Mouse (Mus musculus) kidney, embryonic 16.5 days (tissue): ENCODE measurements around the gene Ipcef1. TPM values are rescaled to one million over a fixed set of nuclear protein-coding genes. Genes with fewer than 3 reads are reported as not detected.

Source experiments
- ATAC-seq: fragments of 200-750 bp; cut with Nextera tagmentation; 2 replicates; pipeline ENCODE4 v1.8.0; 2017; ENCODE audit warnings: moderate TSS enrichment; ENCODE audit not compliant: low FRiP score, low TSS enrichment
- H3K27ac ChIP-seq: fragments of 300-500 bp; sonication (generic); 2 replicates; pipeline ENCODE4 v1.5.1; 2014; ENCODE audit warnings: low read length
- H3K27me3 ChIP-seq: fragments of 300-500 bp; sonication (generic); 2 replicates; pipeline ENCODE4 v1.6.1; 2014; ENCODE audit warnings: low read length, control low read depth, mixed read lengths; ENCODE audit not compliant: insufficient read depth
- H3K36me3 ChIP-seq: fragments of 300-500 bp; sonication (generic); 2 replicates; pipeline ENCODE4 v1.6.1; 2014; ENCODE audit warnings: low read length, control low read depth, mixed read lengths; ENCODE audit not compliant: insufficient read depth
- H3K4me1 ChIP-seq: fragments of 300-500 bp; sonication (generic); 2 replicates; pipeline ENCODE4 v1.6.1; 2014; ENCODE audit warnings: low read length, control low read depth, mixed read lengths; ENCODE audit not compliant: insufficient read depth
- H3K4me2 ChIP-seq: fragments of 300-500 bp; sonication (generic); replicated peaks from 2 replicates; pipeline ENCODE4 v1.6.1; 2014; ENCODE audit warnings: low read depth, low read length
- H3K4me3 ChIP-seq: fragments of 300-500 bp; sonication (generic); 2 replicates; pipeline ENCODE4 v1.5.1; 2014; ENCODE audit warnings: mild to moderate bottlenecking, low read length
- H3K9ac ChIP-seq: fragments of 300-500 bp; sonication (generic); replicated peaks from 2 replicates; pipeline ENCODE4 v1.6.1; 2014; ENCODE audit warnings: low read length
- H3K9me3 ChIP-seq: fragments of 300-500 bp; sonication (generic); 2 replicates; pipeline ENCODE4 v1.6.1; 2016; ENCODE audit warnings: low read length, control low read depth
- WGBS: fragments of 180-500 bp; shearing (Covaris S2); extraction: QIAGEN DNeasy Blood & Tissue Kit; methylation state at CpG from one replicate; pipeline ENCODE4 v1.1.7; 2014; 5-methylcytosine and 5-hydroxymethylcytosine counted together
- polyA plus RNA-seq: library from polyadenylated mRNA; unstranded; fragments of >200 nt; fragmentation: Nextera tagmentation; extraction: Ambion mirVana; gene quantifications from 2 replicates; pipeline ENCODE4 v1.2.1, GENCODE M21; 2015

Ipcef1 gene
- polyA plus RNA-seq, 1 experiment from 2014 or later, result 2.2 TPM

DNA sequence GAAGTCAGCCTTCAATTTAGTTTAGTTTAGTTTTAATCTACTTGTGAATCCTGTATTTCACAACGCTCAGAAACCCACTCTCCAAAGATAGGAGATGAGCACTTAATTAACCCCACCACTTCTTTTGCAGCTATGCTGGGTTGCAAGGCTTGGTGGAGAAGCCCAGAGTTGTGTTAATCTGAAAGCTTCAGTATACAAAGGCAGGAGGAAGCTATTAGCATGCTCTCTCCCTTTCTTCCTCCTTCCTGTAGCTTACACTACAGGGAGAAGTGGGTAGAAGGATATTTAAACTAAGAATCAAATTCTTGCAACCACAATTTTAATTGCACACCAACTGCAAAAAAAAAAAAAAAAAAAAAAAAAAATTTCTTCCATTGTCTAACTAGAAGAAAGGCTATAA, 136.3 kb downstream of the Ipcef1 start:
- Histone ChIP-seq H3K4me2 (no peak overlapping the region), H3K4me3 (no peak overlapping the region), H3K36me3 (no peaks in the 10 kb centered on the region), H3K4me1 (peaks cover 7% of the 10 kb centered on the region; the same call in 1 of the 2 replicates), H3K9me3 (no peaks in the 10 kb centered on the region), H3K9ac (no peak overlapping the region), H3K27me3 (no peaks in the 10 kb centered on the region), H3K27ac (no peak overlapping the region)
- no peak for ATAC-seq
- WGBS, result 62% methylated on average over 1 of the region's 1 CpGs

DNA sequence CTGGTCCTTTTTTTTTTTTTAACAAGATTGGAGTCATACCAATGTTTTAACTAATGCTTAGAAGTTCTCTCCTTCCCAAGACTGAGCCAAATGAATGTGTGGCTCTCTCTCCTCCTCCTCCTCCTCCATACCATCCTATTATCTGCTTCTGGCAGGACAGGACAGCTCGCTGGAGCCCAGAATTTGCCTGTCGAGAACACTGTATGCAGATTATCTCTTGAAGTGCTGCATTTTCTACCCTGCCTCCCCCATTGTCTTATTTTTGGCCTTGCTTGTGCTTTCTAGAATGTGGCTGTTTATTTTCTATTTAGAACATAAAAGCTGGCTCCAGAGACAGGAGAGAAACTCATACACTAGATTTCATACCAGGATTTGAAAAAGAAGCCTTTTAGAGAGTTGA, 142.5 kb downstream of the Ipcef1 start:
- Histone ChIP-seq H3K36me3 (no peaks in the 10 kb centered on the region), H3K9ac (no peak overlapping the region), H3K9me3 (no peaks in the 10 kb centered on the region), H3K27me3 (no peaks in the 10 kb centered on the region), H3K4me1 (no peaks in the 10 kb centered on the region), H3K27ac (no peak overlapping the region), H3K4me3 (no peak overlapping the region), H3K4me2 (no peak overlapping the region)
- 72% methylated on average over 2 of the region's 2 CpGs for whole genome bisulfite sequencing
- no peak for ATAC-seq

DNA sequence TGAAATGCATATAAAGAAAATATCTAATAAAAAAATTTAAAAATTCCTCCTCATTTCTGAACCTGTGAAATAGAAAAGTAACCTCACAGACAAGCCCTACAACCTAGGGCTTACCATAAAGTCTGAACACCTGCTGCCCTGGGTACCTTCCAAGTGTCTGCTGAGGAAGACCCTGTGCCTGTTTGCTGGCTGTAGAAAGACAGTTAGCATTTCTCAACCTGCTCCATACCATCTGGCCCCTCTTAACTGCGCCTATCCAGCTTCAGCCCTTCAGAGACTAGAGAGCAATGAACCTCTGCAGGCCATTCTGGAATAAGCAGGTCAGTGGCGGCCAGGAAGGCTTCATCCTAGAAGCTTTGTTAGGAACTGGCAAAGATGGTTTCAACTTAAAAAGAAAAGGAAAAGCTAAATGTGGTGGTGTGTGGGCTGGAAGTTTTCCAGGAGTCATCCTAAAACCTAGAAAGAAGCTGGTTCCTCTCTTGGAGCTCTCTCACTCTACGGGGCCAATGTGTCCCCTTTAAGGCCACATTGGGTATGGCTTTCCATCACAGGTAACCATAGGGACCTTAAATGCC, 150.4 kb downstream of the Ipcef1 start:
- no peak overlapping the region for H3K27ac ChIP-seq
- no peak for ATAC-seq
- no peaks in the 10 kb centered on the region for H3K27me3 ChIP-seq
- H3K4me3 ChIP-seq, result no peak overlapping the region
- no peaks in the 10 kb centered on the region for H3K9me3 ChIP-seq
- no peak overlapping the region for H3K4me2 ChIP-seq
- WGBS, result 92% methylated on average over 3 of the region's 3 CpGs
- H3K36me3 ChIP-seq, result no peaks in the 10 kb centered on the region
- peaks cover 5% of the 10 kb centered on the region; the same call in 1 of the 2 replicates for H3K4me1 ChIP-seq
- H3K9ac ChIP-seq, result no peak overlapping the region

DNA sequence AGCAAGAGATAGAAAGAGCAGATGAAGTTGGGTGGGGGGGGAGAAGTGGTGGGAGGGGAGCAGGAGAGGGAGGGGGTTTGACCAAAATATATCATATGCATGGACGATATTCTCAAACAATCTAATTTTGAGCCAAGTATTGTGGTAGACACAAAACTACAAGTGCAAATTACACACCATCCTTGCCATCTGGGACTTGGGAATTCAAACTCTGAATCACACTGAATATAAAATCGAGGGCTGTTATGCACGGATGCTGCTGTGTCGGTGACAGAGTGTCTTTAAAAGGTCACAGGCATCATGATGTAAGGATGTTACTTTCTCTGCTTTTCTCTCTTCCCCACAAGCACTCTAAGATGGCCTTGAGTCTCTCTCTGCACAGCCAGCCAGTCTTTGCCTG, 152.2 kb downstream of the Ipcef1 start:
- no peak overlapping the region for H3K4me2 ChIP-seq
- no peaks in the 10 kb centered on the region for H3K36me3 ChIP-seq
- WGBS, result 81% methylated on average over 4 of the region's 4 CpGs
- H3K4me1 ChIP-seq, result peaks cover 8% of the 10 kb centered on the region; the same call in 1 of the 2 replicates
- H3K4me3 ChIP-seq, result no peak overlapping the region
- H3K9ac ChIP-seq, result no peak overlapping the region
- ATAC-seq, result no peak
- no peaks in the 10 kb centered on the region for H3K27me3 ChIP-seq
- no peak overlapping the region for H3K27ac ChIP-seq
- no peaks in the 10 kb centered on the region for H3K9me3 ChIP-seq

DNA sequence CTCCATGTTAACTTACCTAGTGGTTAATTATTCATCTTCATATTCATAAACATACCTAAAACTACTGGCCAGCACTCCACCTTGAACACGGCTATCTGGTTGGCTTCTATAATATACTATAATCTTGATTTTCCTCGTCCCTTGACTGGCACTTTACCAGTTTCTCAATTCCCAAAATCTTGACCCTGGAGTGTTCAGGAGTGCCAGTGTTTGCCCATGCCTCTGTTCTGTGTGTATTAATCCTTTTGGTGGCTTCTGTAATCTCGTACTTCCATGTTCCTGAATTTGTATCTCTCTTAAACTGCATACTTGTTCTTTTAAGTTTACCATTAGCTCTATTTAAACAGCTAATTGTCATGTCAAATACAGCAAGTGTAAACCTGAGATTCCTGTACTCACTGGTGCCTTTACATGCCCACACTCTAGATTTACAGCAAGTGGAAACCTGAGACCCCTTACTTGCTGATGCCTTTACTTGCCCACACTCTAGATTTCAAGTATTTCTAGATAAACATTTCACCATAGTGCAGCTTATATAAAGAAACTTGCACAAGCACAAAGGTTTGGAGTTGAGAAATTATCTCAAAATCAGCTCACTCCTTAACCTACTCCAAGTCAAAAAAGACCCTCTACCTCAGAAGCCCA, 155.5 kb downstream of the Ipcef1 start:
- Histone ChIP-seq H3K4me2 (no peak overlapping the region), H3K4me1 (peaks cover 8% of the 10 kb centered on the region; the same call in 1 of the 2 replicates), H3K36me3 (no peaks in the 10 kb centered on the region), H3K27ac (no peak overlapping the region), H3K27me3 (no peaks in the 10 kb centered on the region), H3K9me3 (no peaks in the 10 kb centered on the region), H3K9ac (no peak overlapping the region), H3K4me3 (no peak overlapping the region)
- WGBS, result 65% methylated on average over 3 of the region's 3 CpGs
- peak; percentile 46; the same call in 1 of the 2 replicates for ATAC-seq

DNA sequence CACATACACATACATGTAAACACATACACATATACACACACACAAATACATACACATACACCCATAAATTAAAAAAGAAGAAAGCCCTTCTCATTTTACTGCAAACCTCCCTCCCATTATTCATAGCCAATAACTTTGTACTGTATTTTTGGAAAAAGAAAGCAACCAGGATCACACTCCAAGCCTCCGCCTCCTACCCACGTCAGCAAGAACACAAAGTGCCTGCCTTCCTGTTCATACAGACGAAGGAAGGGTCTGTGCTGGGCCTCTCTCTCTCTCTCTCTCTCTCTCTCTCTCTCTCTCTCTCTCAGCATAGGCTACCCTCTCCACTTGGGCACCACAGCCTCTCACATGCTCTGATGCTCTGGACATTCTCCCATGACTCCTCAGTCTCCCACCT, 156.5 kb downstream of the Ipcef1 start:
- no peaks in the 10 kb centered on the region for H3K36me3 ChIP-seq
- peaks cover 8% of the 10 kb centered on the region; the same call in 1 of the 2 replicates for H3K4me1 ChIP-seq
- no peak overlapping the region for H3K9ac ChIP-seq
- ATAC-seq, result no peak
- H3K4me2 ChIP-seq, result no peak overlapping the region
- no peaks in the 10 kb centered on the region for H3K9me3 ChIP-seq
- 62% methylated on average over 3 of the region's 3 CpGs for WGBS
- no peak overlapping the region for H3K27ac ChIP-seq
- no peaks in the 10 kb centered on the region for H3K27me3 ChIP-seq
- H3K4me3 ChIP-seq, result no peak overlapping the region

DNA sequence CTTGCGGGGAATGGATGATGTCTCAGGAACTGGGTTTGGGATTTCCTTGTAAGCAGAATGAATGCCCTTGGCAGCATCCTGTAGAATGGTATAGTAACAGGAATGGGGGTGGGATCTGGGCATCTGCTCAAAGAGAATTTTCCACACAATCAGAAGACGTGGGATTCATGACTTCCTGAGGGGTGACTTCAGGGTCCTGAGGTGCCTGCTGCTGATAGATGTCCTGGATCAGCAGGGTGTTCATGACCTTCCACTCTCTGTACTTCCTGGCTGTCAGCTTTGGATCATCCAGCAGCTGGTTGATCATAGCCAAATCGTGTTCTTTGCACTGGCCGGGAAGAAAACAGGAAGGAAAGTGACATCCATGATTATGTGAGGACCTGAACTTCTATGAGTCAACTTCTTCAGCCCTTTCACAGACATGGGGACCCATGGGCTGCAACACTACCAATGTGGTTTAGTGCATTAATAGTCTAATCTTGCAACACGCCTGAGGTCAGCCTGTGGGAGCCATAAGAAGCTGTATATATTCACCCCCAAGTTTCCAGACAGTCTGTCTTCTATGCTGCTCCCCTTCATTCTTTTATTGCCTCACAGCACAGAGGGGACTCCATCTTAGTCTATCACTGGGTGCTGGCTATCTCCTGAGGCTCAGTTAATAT, 161.8 kb downstream of the Ipcef1 start:
- Histone ChIP-seq H3K27me3 (no peaks in the 10 kb centered on the region), H3K9me3 (no peaks in the 10 kb centered on the region), H3K36me3 (no peaks in the 10 kb centered on the region), H3K4me2 (no peak overlapping the region), H3K9ac (no peak overlapping the region), H3K4me3 (no peak overlapping the region), H3K27ac (0 out of 2 replicates have a peak overlapping the region, but pooled peaks have one; percentile 3), H3K4me1 (peaks cover 10% of the 10 kb centered on the region; the same call in 1 of the 2 replicates)
- peak; percentile 75 for ATAC-seq
- WGBS, result 55% methylated on average over 5 of the region's 5 CpGs

DNA sequence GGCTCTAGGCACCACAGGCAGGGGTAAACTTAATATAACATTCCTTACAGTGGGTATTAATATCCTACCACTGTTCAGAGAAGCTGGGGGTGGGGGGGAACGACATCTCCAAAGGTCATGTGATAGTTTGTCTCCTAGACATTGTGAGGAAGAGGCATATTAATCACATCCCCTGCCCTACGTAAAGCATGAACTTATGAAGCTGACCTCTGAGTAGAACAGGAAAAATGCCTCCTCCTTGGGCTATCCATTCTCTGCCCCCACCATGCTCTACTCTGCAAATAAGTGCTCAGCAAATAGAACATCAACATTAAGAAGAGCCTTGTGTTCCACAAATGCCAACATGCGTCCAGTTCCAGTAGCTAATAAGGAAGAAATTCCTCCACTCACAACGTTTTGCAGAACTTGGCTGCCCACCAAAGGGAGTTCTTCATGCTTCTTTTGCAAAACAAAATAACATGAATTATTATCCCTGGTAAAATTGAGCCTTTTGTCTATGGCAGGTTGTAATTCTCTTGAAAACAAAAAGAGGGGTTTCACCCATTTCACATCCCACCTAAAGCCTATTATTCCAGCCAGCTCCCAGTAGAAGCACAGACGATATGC, 162.5 kb downstream of the Ipcef1 start:
- Histone ChIP-seq H3K9me3 (no peaks in the 10 kb centered on the region), H3K4me1 (peaks cover 10% of the 10 kb centered on the region; the same call in 1 of the 2 replicates), H3K27ac (0 out of 2 replicates have a peak overlapping the region, but pooled peaks have one; percentile 3), H3K27me3 (no peaks in the 10 kb centered on the region), H3K4me3 (no peak overlapping the region), H3K36me3 (no peaks in the 10 kb centered on the region), H3K9ac (no peak overlapping the region), H3K4me2 (no peak overlapping the region)
- WGBS, result 33% methylated on average over 5 of the region's 5 CpGs
- ATAC-seq, result peak; percentile 64

DNA sequence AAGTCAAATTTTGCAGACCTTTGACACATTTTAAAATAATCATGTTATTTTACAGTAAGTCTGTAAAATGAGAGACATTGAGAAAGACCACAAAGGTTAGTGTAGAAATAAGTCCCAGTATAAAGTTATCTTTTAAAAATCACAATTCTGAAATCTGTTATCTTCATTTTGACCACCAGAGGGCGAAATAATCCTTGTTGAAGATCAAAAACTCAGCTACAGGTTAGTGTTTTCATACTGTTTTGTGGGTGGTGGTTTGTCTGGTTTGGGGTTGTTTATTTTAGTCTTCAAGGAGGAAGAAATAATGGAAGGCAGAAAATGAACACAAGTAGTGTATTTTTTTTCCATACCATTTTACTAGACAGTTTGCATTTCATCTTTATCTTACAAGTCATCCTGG, 166.8 kb downstream of the Ipcef1 start:
- Histone ChIP-seq H3K9me3 (no peaks in the 10 kb centered on the region), H3K9ac (no peak overlapping the region), H3K4me1 (peaks cover 8% of the 10 kb centered on the region; the same call in 1 of the 2 replicates), H3K4me3 (no peak overlapping the region), H3K36me3 (no peaks in the 10 kb centered on the region), H3K27ac (no peak overlapping the region), H3K4me2 (no peak overlapping the region), H3K27me3 (no peaks in the 10 kb centered on the region)
- no peak for ATAC-seq
- 0% methylated on average over 1 of the region's 1 CpGs for WGBS
